Mouse (Mus musculus): ENCODE measurements at regions not wholly inside any gene's neighbourhood (a gene's known extent, or its start where the extent isn't known, plus 50 kb on each side); places are given as distances from the start of the nearest gene placed in this dataset.
A peak's percentile ranks its signal among the peaks of the same experiment; 100 is the strongest.

GRCm38 (mm10) chr6:89007516-89007915 lies 105.5 kb downstream of the Tpra1 start:
- no peak for DNase-seq

- no peak for DNase-seq
Observed at GRCm38 (mm10) chr6:89008614-89009171, 106.6 kb downstream of the Tpra1 start.

- DNase-seq = no peak
Observed at GRCm38 (mm10) chr6:89012998-89013689, 111.1 kb downstream of the Tpra1 start.

- DNase-seq = no peak
Observed at GRCm38 (mm10) chr6:89013690-89014061, 111.6 kb downstream of the Tpra1 start.

- no peak for DNase-seq
Observed at GRCm38 (mm10) chr6:89024101-89024650, 122.1 kb downstream of the Tpra1 start.

GRCm38 (mm10) chr6:89033433-89034298 lies 131.6 kb downstream of the Tpra1 start:
- no peak for DNase-seq

GRCm38 (mm10) chr6:89034455-89034854 lies 132.4 kb downstream of the Tpra1 start:
- DNase-seq = no peak

- peak; percentile 45 for DNase-seq
Observed at GRCm38 (mm10) chr6:89035061-89035835, 133.2 kb downstream of the Tpra1 start.

GRCm38 (mm10) chr6:89035836-89036156 lies 133.7 kb downstream of the Tpra1 start:
- DNase-seq = no peak

GRCm38 (mm10) chr6:89037392-89037791 lies 135.3 kb downstream of the Tpra1 start:
- DNase-seq = no peak

GRCm38 (mm10) chr6:89037901-89038300 lies 135.8 kb downstream of the Tpra1 start:
- no peak for DNase-seq

GRCm38 (mm10) chr6:89040919-89041318 lies 138.9 kb downstream of the Tpra1 start:
- no peak for DNase-seq

GRCm38 (mm10) chr6:89042478-89043239 lies 140.6 kb downstream of the Tpra1 start:
- peak; percentile 56 for DNase-seq

- DNase-seq = no peak
Observed at GRCm38 (mm10) chr6:89045436-89045966, 143.4 kb downstream of the Tpra1 start.

GRCm38 (mm10) chr6:89046476-89046875 lies 144.4 kb downstream of the Tpra1 start:
- DNase-seq = peak; percentile 58

- no peak for DNase-seq
Observed at GRCm38 (mm10) chr6:89047629-89048332, 145.7 kb downstream of the Tpra1 start.

- DNase-seq = no peak
Observed at GRCm38 (mm10) chr6:89049290-89049689, 147.2 kb downstream of the Tpra1 start.

GRCm38 (mm10) chr6:89050575-89051270 lies 148.7 kb downstream of the Tpra1 start:
- no peak for DNase-seq

- DNase-seq = no peak
Observed at GRCm38 (mm10) chr6:89052758-89053460, 150.9 kb downstream of the Tpra1 start.

- no peak for DNase-seq
Observed at GRCm38 (mm10) chr6:89054060-89054459, 152.0 kb downstream of the Tpra1 start.

Data from right cerebral cortex, postnatal 14 days (tissue).